Mouse (Mus musculus) embryo, embryonic 10 days (tissue): ENCODE data around the gene Lingo3.
A peak's percentile ranks its signal among the peaks of the same experiment; 100 is the strongest.
"Not testable (repeated sequence)": the region's sequence is repeated elsewhere in the genome, so short reads cannot be mapped to it uniquely, and the experiment has no call there.

Experiments used
- DNase-seq: peaks from one replicate; pipeline ENCODE4 v3.0.0-alpha.2; 2015; ENCODE audit warnings: low spot score

Gene Lingo3

DNA sequence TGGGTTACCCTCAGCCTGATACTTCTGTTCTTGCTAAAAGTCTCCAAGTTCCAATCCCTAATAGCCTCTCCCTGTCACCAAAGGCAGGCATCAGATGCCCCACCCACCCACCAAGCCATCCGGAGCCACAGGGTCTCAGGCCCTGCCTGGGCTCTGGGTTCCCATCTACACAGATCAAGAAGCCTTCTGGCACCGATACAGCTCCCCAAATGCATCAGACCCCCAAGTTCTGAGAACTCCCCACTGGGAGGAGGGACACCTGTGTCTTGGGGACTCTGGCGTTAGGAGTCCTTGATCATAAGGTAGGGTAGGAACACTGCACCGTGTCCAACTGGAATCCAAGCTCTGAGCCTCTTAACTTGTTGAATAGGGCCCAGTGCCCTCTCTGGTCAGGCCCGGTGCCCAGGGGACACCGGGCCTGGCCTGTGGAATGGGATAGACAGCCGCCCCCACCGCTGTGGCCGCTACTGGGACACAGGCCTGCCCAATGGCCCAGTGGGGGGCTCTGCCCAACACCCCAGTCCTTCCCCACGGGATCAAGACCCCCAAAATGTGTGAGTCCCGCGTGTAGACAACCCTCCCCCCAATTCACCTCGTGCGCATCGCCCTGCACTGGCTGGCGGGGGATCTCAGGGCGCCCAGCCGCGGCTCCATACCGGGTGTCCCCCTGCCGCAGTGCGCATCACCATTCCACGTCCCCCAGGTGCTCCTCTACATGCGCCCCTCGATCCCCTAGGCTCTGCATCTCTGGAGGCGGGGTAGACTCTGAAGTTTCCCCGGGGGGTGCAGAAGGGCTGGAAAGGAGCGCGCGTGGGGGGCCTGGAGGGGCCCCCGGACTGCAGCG lies 530 bp downstream of the Lingo3 start:
- DNase-seq = no peak

DNA sequence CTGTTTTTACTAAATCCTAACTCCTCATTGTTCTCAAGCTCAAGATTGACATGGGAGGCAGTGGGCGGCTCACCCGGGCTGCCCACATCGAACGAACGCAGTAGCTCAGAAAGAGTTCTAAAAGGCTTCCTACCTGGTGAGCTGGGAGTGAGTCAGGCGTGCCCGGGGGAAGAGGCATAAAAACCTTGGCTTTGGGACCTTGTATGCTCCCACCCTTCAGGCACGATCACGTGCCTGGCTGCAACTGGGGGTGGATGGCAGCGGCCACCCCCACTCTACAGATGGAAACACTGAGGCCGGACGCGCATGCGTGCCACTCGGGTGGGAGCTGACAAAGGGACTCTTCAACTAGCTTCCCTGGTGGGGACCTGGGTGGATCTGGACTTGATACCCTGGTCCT lies 1.5 kb downstream of the Lingo3 start:
- no peak for DNase-seq

DNA sequence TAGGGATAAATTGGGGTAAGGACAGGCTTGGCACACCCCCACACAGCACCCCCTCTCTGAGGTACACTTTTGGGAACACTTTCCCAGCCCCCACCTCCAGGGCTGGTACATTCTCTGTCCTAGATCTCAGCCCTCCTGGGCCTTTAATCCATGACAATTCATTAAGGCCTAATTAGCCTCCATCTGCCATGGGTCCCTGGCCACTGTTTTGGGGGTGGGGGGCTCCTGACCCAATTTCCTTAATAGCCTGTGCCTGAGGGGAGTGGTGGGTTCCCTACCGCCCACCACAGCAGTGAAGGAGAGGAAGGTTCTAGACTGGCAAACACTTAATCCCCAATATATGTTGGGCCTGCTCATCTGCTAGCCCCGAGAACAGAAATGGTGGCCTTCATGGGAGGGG lies 2.2 kb downstream of the Lingo3 start:
- DNase-seq = no peak

- DNase-seq = no peak
These were observed 4.0 kb downstream of the Lingo3 start for GRCm38 (mm10) chr10:80839848-80840247.

DNA sequence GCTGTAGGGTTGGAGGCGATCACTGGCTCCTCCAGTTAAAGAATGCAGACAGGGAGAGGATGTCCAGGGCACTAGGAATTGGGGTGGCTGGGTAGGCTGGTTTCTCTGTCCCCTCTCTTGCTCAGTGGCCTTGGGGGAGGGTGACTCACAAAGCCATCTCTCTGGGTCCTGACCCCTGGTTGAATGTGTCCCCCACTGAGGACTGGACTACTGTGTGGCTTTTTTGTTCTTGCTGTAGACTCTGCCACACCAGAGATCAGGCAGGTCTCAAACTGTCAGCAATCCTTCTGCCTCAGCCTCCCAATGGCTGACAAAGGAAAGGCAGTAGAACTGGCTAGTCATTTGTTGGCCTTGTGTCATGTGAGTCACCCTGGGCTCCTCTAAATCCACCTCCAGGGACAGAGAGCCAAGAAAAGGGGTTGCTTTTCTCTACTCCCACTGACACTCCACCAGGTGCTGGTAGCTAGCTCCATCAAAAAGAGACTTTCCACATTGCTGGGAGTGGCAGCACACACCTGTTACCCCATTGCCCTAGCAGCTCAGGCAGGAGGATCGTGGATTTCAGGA lies 5.4 kb downstream of the Lingo3 start:
- DNase-seq = no peak

- no peak for DNase-seq
These were observed 6.0 kb downstream of the Lingo3 start for GRCm38 (mm10) chr10:80837827-80838226.

GRCm38 (mm10) chr10:80836949-80837379 lies 6.9 kb downstream of the Lingo3 start:
- no peak for DNase-seq

GRCm38 (mm10) chr10:80835617-80836016 lies 8.2 kb downstream of the Lingo3 start:
- DNase-seq = no peak

GRCm38 (mm10) chr10:80832818-80833217 lies 11.0 kb downstream of the Lingo3 start:
- DNase-seq = no peak

GRCm38 (mm10) chr10:80831136-80831535 lies 12.7 kb downstream of the Lingo3 start:
- peak; percentile 95 for DNase-seq

DNA sequence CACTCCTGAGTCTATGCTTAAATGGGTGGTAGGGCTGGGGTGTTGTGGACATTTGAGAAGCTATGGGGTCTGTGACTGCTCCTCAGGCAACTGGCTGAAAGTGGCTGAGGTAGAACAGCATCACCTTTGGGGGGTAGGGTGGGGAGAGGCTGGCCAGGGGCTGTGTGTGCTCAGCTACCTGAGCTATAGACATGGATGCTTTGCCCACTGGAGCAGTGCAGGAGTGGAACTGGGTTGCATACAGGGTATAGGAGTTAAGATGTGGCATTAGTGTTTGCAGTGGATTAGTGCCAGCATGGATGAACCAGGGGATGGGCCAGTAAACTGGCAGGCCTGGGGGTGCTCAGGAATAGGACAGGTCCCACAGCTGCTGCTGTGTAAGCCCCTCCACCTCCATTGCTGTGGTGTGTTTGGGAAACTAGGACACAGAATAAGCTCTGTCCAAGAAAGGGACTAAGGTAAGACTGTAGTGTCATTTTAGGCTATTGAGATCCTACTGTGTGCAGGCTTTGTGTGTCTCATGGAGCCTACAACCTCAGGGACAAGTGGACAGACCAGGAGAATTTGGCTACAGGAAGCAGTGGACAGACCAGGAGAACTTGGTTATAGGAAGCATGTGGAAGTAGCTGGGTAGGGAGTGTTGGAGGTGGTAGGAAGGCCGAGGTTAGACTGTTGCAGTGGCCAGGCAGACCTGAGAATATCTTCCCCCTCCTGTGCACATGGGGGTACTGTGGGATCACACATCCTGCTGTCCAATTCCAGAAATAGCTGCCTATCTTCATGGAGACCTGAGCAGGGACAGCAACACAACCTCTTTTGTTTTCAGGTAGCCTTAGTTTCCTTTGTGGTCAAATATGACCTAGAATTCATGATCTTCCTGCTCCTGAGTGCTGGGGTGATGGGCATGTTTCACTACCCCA lies 14.2 kb downstream of the Lingo3 start:
- no peak for DNase-seq

- DNase-seq = not testable (repeated sequence)
These were observed 15.3 kb downstream of the Lingo3 start for GRCm38 (mm10) chr10:80828587-80828986.

GRCm38 (mm10) chr10:80827870-80828420 lies 15.9 kb downstream of the Lingo3 start:
- DNase-seq = no peak

DNA sequence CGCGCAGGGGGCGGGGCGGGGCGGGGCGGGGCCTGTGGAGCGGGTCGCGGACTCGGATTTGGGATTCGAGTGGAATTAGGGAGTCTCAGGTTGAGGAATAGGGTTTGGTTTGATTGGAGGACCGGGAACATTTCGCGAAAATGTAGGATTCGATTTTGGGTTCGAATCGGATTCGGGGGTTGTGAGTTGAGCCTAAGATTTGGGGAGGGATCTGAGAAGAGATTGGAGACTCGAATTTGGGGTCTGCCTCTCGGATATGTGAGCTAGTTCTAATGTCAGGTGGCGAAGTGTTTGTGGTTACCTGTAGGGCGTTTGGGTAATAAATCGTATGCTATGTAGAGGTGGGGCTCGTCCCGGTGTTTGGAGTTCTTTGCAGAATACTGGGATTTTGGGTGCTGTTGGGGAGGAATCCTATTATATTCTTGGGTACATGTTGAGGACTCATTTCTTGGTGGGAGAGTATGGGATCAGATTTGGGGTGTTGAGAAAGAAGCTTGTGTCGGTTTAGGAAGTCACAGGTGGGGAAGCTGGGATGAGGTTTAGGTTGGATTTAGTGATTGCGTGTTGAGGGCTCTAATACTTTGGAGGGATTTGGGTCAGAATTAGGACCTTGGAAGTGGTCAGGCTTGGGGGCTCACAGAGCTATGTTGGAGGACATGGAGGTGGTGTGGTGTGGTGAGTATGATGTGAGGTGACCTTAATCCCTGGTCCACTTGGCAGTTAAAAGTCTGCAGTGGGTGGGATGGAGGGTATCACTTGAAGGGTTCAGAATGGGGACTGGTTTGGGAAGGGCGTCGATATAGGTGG lies 16.6 kb downstream of the Lingo3 start:
- no peak for DNase-seq

- peak; percentile 99 for DNase-seq
These were observed 17.4 kb downstream of the Lingo3 start, which contains the start of gene Oaz1 for GRCm38 (mm10) chr10:80826151-80827062. TSS of gene Oaz1 (plus strand) at chr10:80826656.

- no peak for DNase-seq
These were observed 19.0 kb downstream of the Lingo3 start for GRCm38 (mm10) chr10:80824827-80825226.

DNA sequence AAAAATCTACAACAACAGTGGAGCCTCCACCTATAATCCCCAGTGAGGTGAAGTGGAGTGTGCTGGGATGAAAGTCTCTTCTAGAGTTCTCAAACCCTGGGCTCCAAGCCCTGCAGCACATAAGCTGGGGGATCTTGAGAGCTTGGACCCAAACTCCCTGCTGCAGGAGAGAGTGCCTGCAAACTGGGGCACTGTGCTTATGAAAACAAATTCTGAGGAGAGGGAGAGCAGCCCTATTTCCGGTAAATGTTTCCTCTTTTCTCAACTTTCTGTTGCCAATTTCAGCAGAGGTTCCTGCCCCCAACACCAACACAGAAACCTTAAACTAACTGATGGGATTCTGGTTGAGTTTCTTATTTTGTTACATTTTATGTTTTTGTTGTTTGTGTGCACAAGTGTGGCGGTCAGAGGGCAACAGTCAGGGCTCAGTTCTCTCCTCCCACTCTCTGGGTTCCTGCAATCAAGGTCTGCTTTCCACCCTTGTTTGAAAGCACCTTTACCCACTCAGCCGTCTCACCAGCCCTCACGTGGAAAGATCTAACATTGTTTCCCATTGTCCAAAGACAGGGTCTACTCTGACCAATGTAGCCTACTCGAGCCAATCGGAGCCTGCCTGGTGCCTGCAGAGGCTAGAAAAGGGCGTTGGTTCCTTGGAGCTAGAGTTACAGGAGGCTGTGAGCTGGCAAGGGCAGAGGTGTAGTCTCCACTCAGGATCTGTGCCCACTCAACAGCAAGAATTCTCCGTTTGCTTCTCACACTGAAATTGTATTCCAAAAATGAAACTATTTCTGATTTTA lies 19.8 kb downstream of the Lingo3 start:
- DNase-seq = no peak

GRCm38 (mm10) chr10:80823316-80823715 lies 20.5 kb downstream of the Lingo3 start:
- no peak for DNase-seq

DNA sequence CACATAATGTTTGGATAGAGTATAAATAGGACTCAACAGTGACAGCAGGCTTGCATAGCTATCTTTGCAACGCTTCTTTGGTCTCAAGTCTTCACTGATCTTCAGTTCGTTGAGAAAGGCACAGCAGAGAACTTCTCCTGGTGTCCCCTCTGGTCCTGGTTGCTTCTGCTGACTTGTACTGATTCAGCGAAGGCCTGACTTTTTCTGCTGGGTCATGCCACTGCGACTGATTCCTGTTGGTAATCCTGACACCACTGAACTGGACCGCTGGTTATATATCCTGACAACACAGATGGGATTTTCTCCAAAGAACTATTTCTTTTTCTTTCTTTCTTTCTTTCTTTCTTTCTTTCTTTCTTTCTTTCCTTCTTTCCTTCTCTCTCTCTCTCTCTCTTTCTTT lies 21.3 kb downstream of the Lingo3 start:
- no peak for DNase-seq
